Mouse (Mus musculus): Measurements from ENCODE around the gene Crk. TPM values are rescaled to one million over a fixed set of nuclear protein-coding genes. Genes with fewer than 3 reads are reported as not detected.

Gene Crk
- polyA plus RNA-seq, 1 experiment from 2014 or later: 53.6 TPM

DNA sequence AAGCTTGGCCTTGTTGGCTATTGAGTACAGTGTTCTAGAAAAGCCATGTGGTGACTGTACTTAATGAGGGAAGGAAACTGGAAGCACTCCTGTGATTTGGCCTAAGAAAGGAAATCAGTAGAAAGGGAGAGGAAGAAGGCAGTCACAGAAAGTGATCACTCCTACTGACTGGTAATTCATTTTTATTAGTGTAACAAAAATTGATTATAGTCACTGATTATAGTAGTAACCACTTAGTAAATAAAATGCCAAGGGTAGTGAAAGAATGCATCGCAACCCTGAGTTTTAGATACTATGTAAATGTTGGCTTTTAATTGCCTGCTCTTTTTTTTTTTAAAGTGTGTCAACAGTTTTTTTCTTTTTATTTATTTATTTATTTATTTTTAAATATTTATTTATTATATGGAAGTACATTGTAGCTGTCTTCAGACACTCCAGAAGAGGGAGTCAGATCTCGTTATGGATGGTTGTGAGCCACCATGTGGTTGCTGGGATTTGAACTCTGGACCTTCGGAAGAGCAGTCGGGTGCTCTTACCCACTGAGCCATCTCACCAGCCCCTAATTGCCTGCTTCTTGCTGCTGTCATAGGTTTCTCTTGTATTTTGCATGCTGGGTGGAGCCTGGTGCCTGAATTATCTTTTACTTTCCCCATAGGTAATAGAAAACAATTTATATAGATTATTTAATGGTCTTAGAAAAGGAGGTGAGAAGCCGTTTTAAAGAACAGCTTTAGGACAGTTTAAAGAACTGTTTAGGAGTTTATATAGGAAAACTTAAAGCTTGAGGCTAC lies 56.6 kb downstream of the Crk start:
- Histone ChIP-seq H3K27me3 (replicated peaks) (no peaks in the 10 kb centered on the region), H3K36me3 (peaks cover 39% of the 10 kb centered on the region), H3K9ac (no peak overlapping the region), H3K4me1 (peaks cover 80% of the 10 kb centered on the region), H3K27ac (no peak overlapping the region), H3K4me3 (no peak overlapping the region), H3K4me2 (peak overlapping the region; percentile 95), H3K9me3 (replicated peaks) (no peaks in the 10 kb centered on the region)
- ATAC-seq: no peak
- whole genome bisulfite sequencing (ENCODE audit: insufficient replicate concordance): 79% methylated on average over 5 of the region's 5 CpGs

- Histone ChIP-seq H3K27ac (no peak overlapping the region), H3K4me1 (peaks cover 82% of the 10 kb centered on the region), H3K27me3 (replicated peaks) (no peaks in the 10 kb centered on the region), H3K9me3 (replicated peaks) (no peaks in the 10 kb centered on the region), H3K9ac (0 out of 2 replicates have a peak overlapping the region, but pooled peaks have one; percentile 17), H3K4me2 (0 out of 2 replicates have a peak overlapping the region, but pooled peaks have one; percentile 6), H3K4me3 (no peak overlapping the region), H3K36me3 (peaks cover 48% of the 10 kb centered on the region)
- no peak for ATAC-seq
- WGBS (ENCODE audit: insufficient replicate concordance): 62% methylated on average over 3 of the region's 3 CpGs
These were observed 57.9 kb downstream of the Crk start for GRCm38 (mm10) chr11:75736978-75737377.

DNA sequence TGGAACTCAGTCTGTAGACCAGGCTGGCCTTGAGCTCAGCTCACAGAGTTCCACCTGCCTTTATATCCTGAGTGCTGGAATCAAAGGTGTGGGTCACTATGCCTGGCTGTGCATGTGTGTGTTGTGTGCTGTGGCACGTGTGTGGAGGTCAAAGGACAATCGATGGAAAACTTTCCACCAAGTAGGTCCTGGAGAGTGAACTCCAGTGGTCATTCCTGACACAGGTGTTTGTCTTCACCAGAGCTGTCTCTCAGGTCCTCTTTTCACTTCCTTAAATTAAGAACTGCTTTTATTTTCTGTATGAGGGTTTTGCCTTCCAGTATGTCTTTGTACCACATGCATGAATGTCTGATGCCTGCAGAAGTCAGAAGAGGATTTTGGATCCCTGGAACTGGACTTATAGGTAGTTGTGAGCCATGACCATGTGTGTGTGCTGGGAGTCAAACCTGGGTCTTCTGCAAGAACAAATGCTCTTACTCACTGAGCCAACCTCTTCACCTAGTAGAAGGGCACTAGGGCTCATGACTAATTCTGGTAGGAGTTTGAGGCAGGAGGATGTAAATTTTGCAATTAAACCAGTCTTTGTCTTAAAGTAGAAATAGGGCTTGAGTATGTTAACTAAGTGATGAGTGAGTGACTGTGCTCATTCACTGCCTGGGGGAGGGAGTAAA lies 58.9 kb downstream of the Crk start:
- no peak overlapping the region for H3K27ac ChIP-seq
- no peak overlapping the region for H3K4me3 ChIP-seq
- H3K4me2 ChIP-seq: no peak overlapping the region
- 75% methylated on average over 2 of the region's 2 CpGs for WGBS (ENCODE audit: insufficient replicate concordance)
- no peaks in the 10 kb centered on the region for H3K27me3 ChIP-seq (replicated peaks)
- H3K36me3 ChIP-seq: peaks cover 54% of the 10 kb centered on the region
- peaks cover 81% of the 10 kb centered on the region for H3K4me1 ChIP-seq
- H3K9me3 ChIP-seq (replicated peaks): no peaks in the 10 kb centered on the region
- no peak overlapping the region for H3K9ac ChIP-seq
- no peak for ATAC-seq

- Histone ChIP-seq H3K4me3 (no peak overlapping the region), H3K36me3 (peaks cover 60% of the 10 kb centered on the region), H3K4me2 (no peak overlapping the region), H3K4me1 (peaks cover 82% of the 10 kb centered on the region), H3K27me3 (replicated peaks) (no peaks in the 10 kb centered on the region), H3K9ac (no peak overlapping the region), H3K9me3 (replicated peaks) (no peaks in the 10 kb centered on the region), H3K27ac (no peak overlapping the region)
- ATAC-seq: no peak
- WGBS (ENCODE audit: insufficient replicate concordance): 86% methylated on average over 7 of the region's 7 CpGs
These were observed 59.4 kb downstream of the Crk start for GRCm38 (mm10) chr11:75738477-75738821.

- Histone ChIP-seq H3K4me3 (no peak overlapping the region), H3K4me2 (no peak overlapping the region), H3K36me3 (peaks cover 63% of the 10 kb centered on the region), H3K4me1 (peaks cover 72% of the 10 kb centered on the region), H3K9ac (no peak overlapping the region), H3K27ac (no peak overlapping the region), H3K27me3 (replicated peaks) (no peaks in the 10 kb centered on the region), H3K9me3 (replicated peaks) (no peaks in the 10 kb centered on the region)
- WGBS (ENCODE audit: insufficient replicate concordance): 74% methylated on average over 3 of the region's 3 CpGs
- no peak for ATAC-seq
These were observed 61.1 kb downstream of the Crk start for GRCm38 (mm10) chr11:75740204-75740603.

GRCm38 (mm10) chr11:75741615-75742014 lies 62.6 kb downstream of the Crk start:
- peaks cover 60% of the 10 kb centered on the region for H3K36me3 ChIP-seq
- H3K4me1 ChIP-seq: peaks cover 68% of the 10 kb centered on the region
- no peaks in the 10 kb centered on the region for H3K27me3 ChIP-seq (replicated peaks)
- ATAC-seq: no peak
- no peak overlapping the region for H3K4me3 ChIP-seq
- no peak overlapping the region for H3K9ac ChIP-seq
- 0 out of 2 replicates have a peak overlapping the region, but pooled peaks have one; percentile 4 for H3K4me2 ChIP-seq
- 34% methylated on average over 3 of the region's 3 CpGs for WGBS (ENCODE audit: insufficient replicate concordance)
- H3K9me3 ChIP-seq (replicated peaks): no peaks in the 10 kb centered on the region
- H3K27ac ChIP-seq: 0 out of 2 replicates have a peak overlapping the region, but pooled peaks have one; percentile 18

- H3K36me3 ChIP-seq: peaks cover 55% of the 10 kb centered on the region
- no peak for ATAC-seq
- H3K4me2 ChIP-seq: no peak overlapping the region
- H3K4me3 ChIP-seq: no peak overlapping the region
- no peak overlapping the region for H3K27ac ChIP-seq
- no peaks in the 10 kb centered on the region for H3K27me3 ChIP-seq (replicated peaks)
- no peak overlapping the region for H3K9ac ChIP-seq
- WGBS (ENCODE audit: insufficient replicate concordance): 81% methylated on average over 3 of the region's 3 CpGs
- peaks cover 62% of the 10 kb centered on the region for H3K4me1 ChIP-seq
- no peaks in the 10 kb centered on the region for H3K9me3 ChIP-seq (replicated peaks)
These were observed 65.7 kb downstream of the Crk start for GRCm38 (mm10) chr11:75744761-75745160.

- Histone ChIP-seq H3K4me3 (no peak overlapping the region), H3K4me1 (peaks cover 32% of the 10 kb centered on the region), H3K27me3 (replicated peaks) (no peaks in the 10 kb centered on the region), H3K27ac (no peak overlapping the region), H3K9me3 (replicated peaks) (no peaks in the 10 kb centered on the region), H3K4me2 (no peak overlapping the region), H3K36me3 (peaks cover 59% of the 10 kb centered on the region), H3K9ac (no peak overlapping the region)
- WGBS (ENCODE audit: insufficient replicate concordance): 81% methylated on average over 1 of the region's 1 CpGs
- ATAC-seq: no peak
These were observed 71.5 kb downstream of the Crk start for GRCm38 (mm10) chr11:75750537-75750936.

DNA sequence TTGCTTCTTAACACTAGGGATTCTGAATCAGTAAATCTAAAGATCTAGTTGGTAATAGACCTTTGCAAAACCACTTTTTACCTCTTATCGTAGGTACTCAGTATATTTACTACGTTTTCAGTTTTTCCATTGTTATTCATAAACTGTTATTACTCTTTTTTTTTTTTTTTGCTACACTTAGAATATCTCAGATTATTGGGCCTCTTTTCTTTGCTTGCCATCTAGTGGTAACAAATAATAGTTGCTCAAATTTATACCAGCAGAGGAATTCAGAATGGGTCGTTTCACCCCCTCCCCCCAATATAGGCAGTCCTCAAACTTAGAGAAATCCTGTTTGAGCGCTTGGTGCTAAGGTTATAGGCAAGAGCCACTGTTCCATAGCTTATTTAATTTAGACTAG lies 72.0 kb downstream of the Crk start:
- Histone ChIP-seq H3K27ac (no peak overlapping the region), H3K27me3 (replicated peaks) (no peaks in the 10 kb centered on the region), H3K4me2 (no peak overlapping the region), H3K9ac (no peak overlapping the region), H3K36me3 (peaks cover 63% of the 10 kb centered on the region), H3K4me3 (no peak overlapping the region), H3K9me3 (replicated peaks) (no peaks in the 10 kb centered on the region), H3K4me1 (peaks cover 29% of the 10 kb centered on the region)
- ATAC-seq: no peak
- whole genome bisulfite sequencing (ENCODE audit: insufficient replicate concordance): 70% methylated on average over 4 of the region's 4 CpGs

Other genes with a start within 250 kb of the Crk start
- 351 and 375 TPM in 2 replicates for gene Serpinf2, start 239.7 kb upstream of the Crk start, polyA plus RNA-seq (2016; fragmentation: Nextera tagmentation; extraction: Ambion mirVana)
- 24.8 and 25.0 TPM in 2 replicates for gene Wdr81, start 224.5 kb upstream of the Crk start, polyA plus RNA-seq (2016; fragmentation: Nextera tagmentation; extraction: Ambion mirVana)
- 19.6 and 21.4 TPM in 2 replicates for gene Tlcd2, start 217.5 kb upstream of the Crk start, polyA plus RNA-seq (2016; fragmentation: Nextera tagmentation; extraction: Ambion mirVana)
- 46.6 and 47.9 TPM in 2 replicates for gene Prpf8, start 192.4 kb upstream of the Crk start, polyA plus RNA-seq (2016; fragmentation: Nextera tagmentation; extraction: Ambion mirVana)
- 0.89 and 1.2 TPM in 2 replicates for gene Rilp, start 169.2 kb upstream of the Crk start, polyA plus RNA-seq (2016; fragmentation: Nextera tagmentation; extraction: Ambion mirVana)
- 5.2 TPM in 2 replicates for gene Scarf1, start 165.7 kb upstream of the Crk start, polyA plus RNA-seq (2016; fragmentation: Nextera tagmentation; extraction: Ambion mirVana)
- 5.9 and 6.3 TPM in 2 replicates for gene Slc43a2, start 147.6 kb upstream of the Crk start, polyA plus RNA-seq (2016; fragmentation: Nextera tagmentation; extraction: Ambion mirVana)
- 65.7 and 69.3 TPM in 2 replicates for gene Pitpna, start 91.2 kb upstream of the Crk start, polyA plus RNA-seq (2016; fragmentation: Nextera tagmentation; extraction: Ambion mirVana)
- 15.0 and 15.8 TPM in 2 replicates for gene Inpp5k, start 48.3 kb upstream of the Crk start, polyA plus RNA-seq (2016; fragmentation: Nextera tagmentation; extraction: Ambion mirVana)
- gene Myo1c, start 28.8 kb upstream of the Crk start, polyA plus RNA-seq (2016; fragmentation: Nextera tagmentation; extraction: Ambion mirVana): 34.6 and 35.5 TPM in 2 replicates
- gene Ywhae, start 53.6 kb downstream of the Crk start, polyA plus RNA-seq (2016; fragmentation: Nextera tagmentation; extraction: Ambion mirVana): 405 and 415 TPM in 2 replicates
- 0.05 and 0.12 TPM in 2 replicates for gene Doc2b, start 116.8 kb downstream of the Crk start, polyA plus RNA-seq (2016; fragmentation: Nextera tagmentation; extraction: Ambion mirVana)